Mouse (Mus musculus): ENCODE data around the gene Rack1. TPM values are rescaled to one million over a fixed set of nuclear protein-coding genes. Genes with fewer than 3 reads are reported as not detected.

Gene Rack1
- polyA plus RNA-seq, 1 experiment: 2,313 TPM

GRCm38 (mm10) chr11:48826752-48827096, 26.6 kb downstream of the Rack1 start:
- Histone ChIP-seq H3K4me1 (ENCODE audit: control insufficient read depth, insufficient read depth, low read length) (no peaks in the 10 kb centered on the region; the same call in 1 of the 2 replicates), H3K4me3 (replicated peaks; ENCODE audit: control insufficient read depth, low read depth, low read length) (peak overlapping the region; percentile 74), H3K27ac (ENCODE audit: control insufficient read depth, insufficient read depth, low read depth, low read length, poor library complexity) (no peak overlapping the region)
- WGBS: 6% methylated on average over 6 of the region's 6 CpGs
- TF ChIP-seq POLR2A (IDR thresholded peaks at IDR 0.05; ENCODE audit: borderline replicate concordance, control insufficient read depth, low read depth, low read length) (no peak), CTCF (IDR thresholded peaks at IDR 0.05; ENCODE audit: control insufficient read depth, insufficient read depth, low read length) (no peak)

- TF ChIP-seq POLR2A (IDR thresholded peaks at IDR 0.05; ENCODE audit: borderline replicate concordance, control insufficient read depth, low read depth, low read length) (no peak), CTCF (IDR thresholded peaks at IDR 0.05; ENCODE audit: control insufficient read depth, insufficient read depth, low read length) (no peak)
- Histone ChIP-seq H3K4me1 (ENCODE audit: control insufficient read depth, insufficient read depth, low read length) (no peaks in the 10 kb centered on the region; the same call in 1 of the 2 replicates), H3K4me3 (replicated peaks; ENCODE audit: control insufficient read depth, low read depth, low read length) (no peak overlapping the region), H3K27ac (ENCODE audit: control insufficient read depth, insufficient read depth, low read depth, low read length, poor library complexity) (no peak overlapping the region)
- WGBS: 90% methylated on average over 6 of the region's 6 CpGs
Measured at GRCm38 (mm10) chr11:48827926-48828325, 27.8 kb downstream of the Rack1 start.

- H3K4me3 ChIP-seq (replicated peaks; ENCODE audit: control insufficient read depth, low read depth, low read length): no peak overlapping the region
- TF ChIP-seq POLR2A (IDR thresholded peaks at IDR 0.05; ENCODE audit: borderline replicate concordance, control insufficient read depth, low read depth, low read length) (no peak), CTCF (IDR thresholded peaks at IDR 0.05; ENCODE audit: control insufficient read depth, insufficient read depth, low read length) (no peak)
- no peaks in the 10 kb centered on the region for H3K4me1 ChIP-seq (ENCODE audit: control insufficient read depth, insufficient read depth, low read length)
- WGBS: 73% methylated on average over 2 of the region's 2 CpGs
- H3K27ac ChIP-seq (ENCODE audit: control insufficient read depth, insufficient read depth, low read depth, low read length, poor library complexity): no peak overlapping the region
Measured at GRCm38 (mm10) chr11:48830279-48830678, 30.1 kb downstream of the Rack1 start.

GRCm38 (mm10) chr11:48831273-48831672, 31.1 kb downstream of the Rack1 start:
- no peak for TF ChIP-seq POLR2A (IDR thresholded peaks at IDR 0.05; ENCODE audit: borderline replicate concordance, control insufficient read depth, low read depth, low read length)
- TF ChIP-seq CTCF (IDR thresholded peaks at IDR 0.05; ENCODE audit: control insufficient read depth, insufficient read depth, low read length): no peak
- no peaks in the 10 kb centered on the region for H3K4me1 ChIP-seq (ENCODE audit: control insufficient read depth, insufficient read depth, low read length)
- 85% methylated on average over 2 of the region's 2 CpGs for WGBS

GRCm38 (mm10) chr11:48833078-48833730, 33.1 kb downstream of the Rack1 start:
- WGBS: 8% methylated on average over 9 of the region's 9 CpGs
- H3K4me1 ChIP-seq (ENCODE audit: control insufficient read depth, insufficient read depth, low read length): no peaks in the 10 kb centered on the region; the same call in 1 of the 2 replicates
- H3K27ac ChIP-seq (ENCODE audit: control insufficient read depth, insufficient read depth, low read depth, low read length, poor library complexity): no peak overlapping the region

More at GRCm38 (mm10) chr11:48831273-48831672, 31.1 kb downstream of the Rack1 start:
- Histone ChIP-seq H3K4me3 (replicated peaks; ENCODE audit: control insufficient read depth, low read depth, low read length) (no peak overlapping the region), H3K27ac (ENCODE audit: control insufficient read depth, insufficient read depth, low read depth, low read length, poor library complexity) (no peak overlapping the region)

GRCm38 (mm10) chr11:48833731-48834639, 33.9 kb downstream of the Rack1 start:
- WGBS: under 1% methylated on average over 30 of the region's 30 CpGs
- H3K4me3 ChIP-seq (replicated peaks; ENCODE audit: control insufficient read depth, low read depth, low read length): peak overlapping the region; percentile 67
- peak overlapping the region; percentile 54 for H3K27ac ChIP-seq (ENCODE audit: control insufficient read depth, insufficient read depth, low read depth, low read length, poor library complexity)
- H3K4me1 ChIP-seq (ENCODE audit: control insufficient read depth, insufficient read depth, low read length): no peaks in the 10 kb centered on the region; the same call in 1 of the 2 replicates
- TF ChIP-seq CTCF (IDR thresholded peaks at IDR 0.05; ENCODE audit: control insufficient read depth, insufficient read depth, low read length) (no peak), POLR2A (IDR thresholded peaks at IDR 0.05; ENCODE audit: borderline replicate concordance, control insufficient read depth, low read depth, low read length) (no peak)

More at GRCm38 (mm10) chr11:48833078-48833730, 33.1 kb downstream of the Rack1 start:
- H3K4me3 ChIP-seq (replicated peaks; ENCODE audit: control insufficient read depth, low read depth, low read length): peak overlapping the region; percentile 67
- TF ChIP-seq POLR2A (IDR thresholded peaks at IDR 0.05; ENCODE audit: borderline replicate concordance, control insufficient read depth, low read depth, low read length) (no peak), CTCF (IDR thresholded peaks at IDR 0.05; ENCODE audit: control insufficient read depth, insufficient read depth, low read length) (no peak)

- H3K4me1 ChIP-seq (ENCODE audit: control insufficient read depth, insufficient read depth, low read length): no peaks in the 10 kb centered on the region; the same call in 1 of the 2 replicates
- 77% methylated on average over 6 of the region's 6 CpGs for WGBS
- H3K27ac ChIP-seq (ENCODE audit: control insufficient read depth, insufficient read depth, low read depth, low read length, poor library complexity): no peak overlapping the region
- no peak overlapping the region for H3K4me3 ChIP-seq (replicated peaks; ENCODE audit: control insufficient read depth, low read depth, low read length)
- TF ChIP-seq CTCF (IDR thresholded peaks at IDR 0.05; ENCODE audit: control insufficient read depth, insufficient read depth, low read length) (no peak), POLR2A (IDR thresholded peaks at IDR 0.05; ENCODE audit: borderline replicate concordance, control insufficient read depth, low read depth, low read length) (no peak)
Measured at GRCm38 (mm10) chr11:48835923-48836322, 35.8 kb downstream of the Rack1 start.

GRCm38 (mm10) chr11:48836990-48837309, 36.8 kb downstream of the Rack1 start:
- WGBS: 57% methylated on average over 11 of the region's 11 CpGs
- H3K4me3 ChIP-seq (replicated peaks; ENCODE audit: control insufficient read depth, low read depth, low read length): peak overlapping the region; percentile 78
- TF ChIP-seq CTCF (IDR thresholded peaks at IDR 0.05; ENCODE audit: control insufficient read depth, insufficient read depth, low read length): no peak
- TF ChIP-seq POLR2A (IDR thresholded peaks at IDR 0.05; ENCODE audit: borderline replicate concordance, control insufficient read depth, low read depth, low read length): no peak
- peak overlapping the region; percentile 57; the same call in 1 of the 2 replicates for H3K27ac ChIP-seq (ENCODE audit: control insufficient read depth, insufficient read depth, low read depth, low read length, poor library complexity)
- no peaks in the 10 kb centered on the region; the same call in 1 of the 2 replicates for H3K4me1 ChIP-seq (ENCODE audit: control insufficient read depth, insufficient read depth, low read length)

Data from bone marrow, adult 2 months (tissue).